Mouse (Mus musculus) stomach, embryonic 15.5 days (tissue): ENCODE measurements around the gene Fbxo28. TPM values are rescaled to one million over a fixed set of nuclear protein-coding genes. Genes with fewer than 3 reads are reported as not detected.

Experiments used
- ATAC-seq: fragments of 200-750 bp; cut with Nextera tagmentation; 2 replicates; pipeline ENCODE4 v1.8.0; 2017; ENCODE audit warnings: low read depth, moderate number of reproducible peaks, moderate TSS enrichment; ENCODE audit not compliant: insufficient read depth, low FRiP score
- H3K27ac ChIP-seq: fragments of 300-500 bp; sonication (generic); 2 replicates; pipeline ENCODE4 v1.5.1; 2015; ENCODE audit warnings: mild to moderate bottlenecking, inconsistent platforms
- H3K27me3 ChIP-seq: fragments of 300-500 bp; sonication (generic); replicated peaks from 2 replicates; pipeline ENCODE4 v1.6.1; 2015; ENCODE audit warnings: inconsistent platforms
- H3K36me3 ChIP-seq: fragments of 300-500 bp; sonication (generic); 2 replicates; pipeline ENCODE4 v1.6.1; 2015; ENCODE audit warnings: inconsistent platforms
- H3K4me1 ChIP-seq: fragments of 300-500 bp; sonication (generic); 2 replicates; pipeline ENCODE4 v1.6.1; 2015; ENCODE audit warnings: inconsistent platforms
- H3K4me2 ChIP-seq: fragments of 300-500 bp; sonication (generic); 2 replicates; pipeline ENCODE4 v1.6.1; 2015; ENCODE audit warnings: mild to moderate bottlenecking, inconsistent platforms
- H3K4me3 ChIP-seq: fragments of 300-500 bp; sonication (generic); replicated peaks from 2 replicates; pipeline ENCODE4 v1.5.1; 2015; ENCODE audit warnings: inconsistent platforms
- H3K9ac ChIP-seq: fragments of 300-500 bp; sonication (generic); 2 replicates; pipeline ENCODE4 v1.6.1; 2015; ENCODE audit warnings: inconsistent platforms
- H3K9me3 ChIP-seq: fragments of 300-500 bp; sonication (generic); 2 replicates; pipeline ENCODE4 v1.6.1; 2016; ENCODE audit warnings: inconsistent platforms
- WGBS: fragments of 180-500 bp; shearing (Covaris S2); methylation state at CpG from one replicate; pipeline ENCODE4 v1.1.7; 2015; 5-methylcytosine and 5-hydroxymethylcytosine counted together
- polyA plus RNA-seq: library from polyadenylated mRNA; unstranded; fragments of >200 nt; fragmentation: Nextera tagmentation; extraction: Ambion mirVana; gene quantifications from 2 replicates; pipeline ENCODE4 v1.2.1, GENCODE M21; 2015

The Fbxo28 gene
- polyA plus RNA-seq, 1 experiment from 2014 or later = 15.9 TPM

GRCm38 (mm10) chr1:182282091-182283075 lies 59.0 kb downstream of the Fbxo28 start, which contains the start of gene Degs1:
TSS of gene Degs1 (minus strand) at chr1:182282804.
- Histone ChIP-seq H3K9ac (peak within 1 kb of the TSS; percentile 90), H3K27ac (peak within 1 kb of the TSS; percentile 92), H3K4me3 (peak within 1 kb of the TSS; percentile 84), H3K4me1 (peaks cover 15% of the 10 kb centered on the region), H3K9me3 (no peaks in the 10 kb centered on the region), H3K27me3 (no peaks in the 10 kb centered on the region), H3K36me3 (peaks cover 17% of the 10 kb centered on the region; the same call in 1 of the 2 replicates), H3K4me2 (peak within 1 kb of the TSS; percentile 67)
- WGBS = under 1% methylated on average over 94 of the region's 94 CpGs
- peak; percentile 94 for ATAC-seq

GRCm38 (mm10) chr1:182281251-182281711 lies 60.1 kb downstream of the Fbxo28 start:
- no peaks in the 10 kb centered on the region for H3K27me3 ChIP-seq
- H3K4me2 ChIP-seq = peak overlapping the region; percentile 67
- no peak overlapping the region for H3K9ac ChIP-seq
- H3K9me3 ChIP-seq = no peaks in the 10 kb centered on the region
- H3K4me3 ChIP-seq = peak overlapping the region; percentile 84
- H3K36me3 ChIP-seq = peaks cover 23% of the 10 kb centered on the region; the same call in 1 of the 2 replicates
- peak; percentile 54; the same call in 1 of the 2 replicates for ATAC-seq
- H3K4me1 ChIP-seq = peaks cover 15% of the 10 kb centered on the region
- H3K27ac ChIP-seq = no peak overlapping the region
- 12% methylated on average over 9 of the region's 9 CpGs for WGBS

GRCm38 (mm10) chr1:182280577-182280976 lies 60.9 kb downstream of the Fbxo28 start:
- Histone ChIP-seq H3K4me2 (peak overlapping the region; percentile 67), H3K9ac (no peak overlapping the region), H3K4me1 (peaks cover 15% of the 10 kb centered on the region), H3K4me3 (peak overlapping the region; percentile 84), H3K9me3 (no peaks in the 10 kb centered on the region), H3K27me3 (no peaks in the 10 kb centered on the region), H3K36me3 (peaks cover 23% of the 10 kb centered on the region; the same call in 1 of the 2 replicates), H3K27ac (no peak overlapping the region)
- 48% methylated on average over 11 of the region's 11 CpGs for WGBS
- ATAC-seq = no peak

- H3K36me3 ChIP-seq = peaks cover 26% of the 10 kb centered on the region; the same call in 1 of the 2 replicates
- peaks cover 15% of the 10 kb centered on the region for H3K4me1 ChIP-seq
- no peaks in the 10 kb centered on the region for H3K9me3 ChIP-seq
- H3K4me3 ChIP-seq = no peak overlapping the region
- H3K27ac ChIP-seq = no peak overlapping the region
- no peak overlapping the region for H3K9ac ChIP-seq
- 84% methylated on average over 6 of the region's 6 CpGs for WGBS
- no peak for ATAC-seq
- no peaks in the 10 kb centered on the region for H3K27me3 ChIP-seq
- H3K4me2 ChIP-seq = peak overlapping the region; percentile 67
Observed at GRCm38 (mm10) chr1:182280046-182280445, 61.4 kb downstream of the Fbxo28 start.

GRCm38 (mm10) chr1:182279436-182279835 lies 62.0 kb downstream of the Fbxo28 start:
- no peak overlapping the region for H3K4me3 ChIP-seq
- WGBS = 92% methylated on average over 4 of the region's 4 CpGs
- no peak overlapping the region for H3K27ac ChIP-seq
- no peak overlapping the region for H3K4me2 ChIP-seq
- peaks cover 29% of the 10 kb centered on the region; the same call in 1 of the 2 replicates for H3K36me3 ChIP-seq
- H3K4me1 ChIP-seq = peaks cover 15% of the 10 kb centered on the region
- no peak for ATAC-seq
- no peaks in the 10 kb centered on the region for H3K9me3 ChIP-seq
- no peak overlapping the region for H3K9ac ChIP-seq
- no peaks in the 10 kb centered on the region for H3K27me3 ChIP-seq

DNA sequence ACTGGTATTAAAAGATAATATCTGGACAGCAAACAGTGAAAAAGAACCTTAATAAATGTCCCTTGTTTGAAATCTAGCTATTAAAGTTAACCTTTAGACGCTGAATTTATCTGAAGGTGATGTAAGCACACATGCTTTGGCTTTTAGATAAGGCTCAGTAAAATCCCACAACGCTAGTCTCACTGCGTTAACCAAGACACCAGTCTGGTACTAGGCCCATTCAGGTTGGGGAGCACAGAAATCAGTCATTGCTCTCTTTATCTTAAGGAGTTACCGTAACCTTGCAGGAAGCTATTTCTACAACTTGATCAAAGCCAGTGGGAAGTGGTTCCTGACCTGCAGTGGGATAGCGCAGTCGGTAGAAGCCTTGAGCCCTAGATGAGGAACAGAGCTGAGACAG lies 66.3 kb downstream of the Fbxo28 start:
- Histone ChIP-seq H3K4me3 (no peak overlapping the region), H3K4me2 (no peak overlapping the region), H3K9ac (no peak overlapping the region), H3K36me3 (peaks cover 29% of the 10 kb centered on the region; the same call in 1 of the 2 replicates), H3K9me3 (no peaks in the 10 kb centered on the region), H3K27ac (no peak overlapping the region), H3K27me3 (no peaks in the 10 kb centered on the region), H3K4me1 (peaks cover 4% of the 10 kb centered on the region; the same call in 1 of the 2 replicates)
- WGBS = 83% methylated on average over 6 of the region's 6 CpGs
- no peak for ATAC-seq

GRCm38 (mm10) chr1:182271632-182272031 lies 69.8 kb downstream of the Fbxo28 start:
- Histone ChIP-seq H3K4me2 (no peak overlapping the region), H3K36me3 (peaks cover 6% of the 10 kb centered on the region; the same call in 1 of the 2 replicates), H3K27me3 (no peaks in the 10 kb centered on the region), H3K9ac (no peak overlapping the region), H3K9me3 (no peaks in the 10 kb centered on the region), H3K27ac (no peak overlapping the region), H3K4me1 (peaks cover 2% of the 10 kb centered on the region; the same call in 1 of the 2 replicates), H3K4me3 (no peak overlapping the region)
- WGBS = 69% methylated on average over 5 of the region's 5 CpGs
- ATAC-seq = no peak

DNA sequence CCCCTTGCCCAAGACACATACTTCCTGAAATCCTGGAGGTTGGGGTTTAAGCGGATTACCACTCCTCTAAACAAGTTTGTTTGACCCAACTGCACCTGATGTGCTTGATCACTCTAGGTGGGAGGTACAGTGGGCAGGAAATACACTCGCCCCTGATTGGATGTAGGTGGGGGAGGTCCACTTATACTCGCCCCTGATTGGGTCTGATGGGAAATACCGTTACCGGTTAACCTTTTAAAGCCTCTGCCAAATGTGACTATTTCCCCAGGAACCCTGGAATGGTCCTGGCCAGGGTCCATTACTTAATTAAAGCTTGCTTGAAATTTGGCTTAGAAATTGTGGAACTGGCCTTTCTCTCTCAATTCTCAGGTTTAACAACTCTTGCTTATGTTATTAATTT lies 70.3 kb downstream of the Fbxo28 start:
- H3K27me3 ChIP-seq = no peaks in the 10 kb centered on the region
- no peak overlapping the region for H3K4me2 ChIP-seq
- H3K4me3 ChIP-seq = no peak overlapping the region
- H3K27ac ChIP-seq = no peak overlapping the region
- WGBS = 81% methylated on average over 5 of the region's 5 CpGs
- no peak overlapping the region for H3K9ac ChIP-seq
- no peaks in the 10 kb centered on the region for H3K9me3 ChIP-seq
- 0 out of 2 replicates have a peak, but pooled peaks cover 5% of the 10 kb centered on the region for H3K36me3 ChIP-seq
- peaks cover 2% of the 10 kb centered on the region; the same call in 1 of the 2 replicates for H3K4me1 ChIP-seq
- ATAC-seq = no peak

- Histone ChIP-seq H3K36me3 (no peaks in the 10 kb centered on the region), H3K27me3 (no peaks in the 10 kb centered on the region), H3K27ac (no peak overlapping the region), H3K9me3 (no peaks in the 10 kb centered on the region), H3K4me3 (no peak overlapping the region), H3K4me1 (peaks cover under 1% of the 10 kb centered on the region; the same call in 1 of the 2 replicates), H3K9ac (no peak overlapping the region), H3K4me2 (no peak overlapping the region)
- WGBS = 62% methylated on average over 4 of the region's 4 CpGs
- peak; percentile 53; the same call in 1 of the 2 replicates for ATAC-seq
Observed at GRCm38 (mm10) chr1:182268317-182268716, 73.1 kb downstream of the Fbxo28 start.

DNA sequence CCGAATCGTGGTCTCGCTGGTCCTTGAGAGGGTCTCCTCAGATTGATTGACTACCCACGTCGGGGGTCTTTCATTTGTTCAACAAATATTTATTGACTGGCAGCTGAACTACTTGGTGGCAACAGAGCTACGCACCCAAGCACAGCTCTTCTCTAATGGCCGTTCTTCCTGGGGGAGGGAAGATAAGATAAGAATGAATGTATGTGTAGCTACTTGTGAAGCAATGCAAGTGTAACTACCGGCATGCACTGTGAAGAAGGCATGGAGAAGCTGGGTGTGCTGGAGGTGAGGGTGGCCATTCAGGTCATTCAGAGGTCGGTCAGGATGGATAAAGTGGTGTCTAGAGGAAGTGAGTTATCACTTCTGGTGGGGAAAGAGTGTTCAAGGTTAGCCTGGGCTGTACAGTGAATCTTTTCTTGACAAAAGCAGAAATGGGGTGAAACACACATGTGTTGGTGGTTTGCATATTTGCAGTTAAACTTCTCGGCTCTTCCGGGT lies 75.4 kb downstream of the Fbxo28 start:
- ATAC-seq = no peak
- no peaks in the 10 kb centered on the region for H3K27me3 ChIP-seq
- H3K9ac ChIP-seq = no peak overlapping the region
- no peaks in the 10 kb centered on the region for H3K36me3 ChIP-seq
- no peak overlapping the region for H3K27ac ChIP-seq
- H3K4me2 ChIP-seq = no peak overlapping the region
- WGBS = 68% methylated on average over 11 of the region's 11 CpGs
- H3K4me1 ChIP-seq = no peaks in the 10 kb centered on the region
- H3K9me3 ChIP-seq = no peaks in the 10 kb centered on the region
- no peak overlapping the region for H3K4me3 ChIP-seq
